Mouse (Mus musculus): ENCODE data around the gene Otoa. TPM values are rescaled to one million over a fixed set of nuclear protein-coding genes. Genes with fewer than 3 reads are reported as not detected.
A peak's percentile ranks its signal among the peaks of the same experiment; 100 is the strongest.

The Otoa gene
- polyA plus RNA-seq, 1 experiment from 2014 or later = 0.08 TPM

DNA sequence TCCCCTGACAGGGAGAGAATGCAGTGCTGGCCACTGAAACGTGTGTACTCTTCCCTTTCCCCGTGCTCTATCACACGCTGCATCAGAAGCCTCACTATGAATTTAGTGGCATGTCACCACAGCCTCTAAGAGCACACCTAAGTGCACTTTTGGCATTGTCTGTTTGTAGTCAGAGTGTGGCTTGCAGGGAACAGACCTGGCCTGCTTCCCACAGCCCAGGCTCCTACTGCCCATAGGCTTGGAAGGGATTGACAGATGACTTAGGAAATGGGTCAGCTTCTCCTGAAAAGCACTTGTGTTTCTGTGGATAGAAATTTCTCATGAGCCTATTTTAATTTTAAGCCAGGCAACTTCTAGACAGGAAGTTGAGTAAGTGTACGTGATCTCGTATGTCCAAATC, 6.0 kb upstream of the Otoa start:
- H3K27me3 ChIP-seq (ENCODE audit: insufficient read depth, low read length) = no peaks in the 10 kb centered on the region
- no peak overlapping the region for H3K4me3 ChIP-seq (replicated peaks; ENCODE audit: low read depth, low read length)
- 86% methylated on average over 5 of the region's 5 CpGs for WGBS
- no peak overlapping the region for H3K9ac ChIP-seq (ENCODE audit: low read depth, low read length)
- peaks cover 15% of the 10 kb centered on the region; the same call in 1 of the 2 replicates for H3K36me3 ChIP-seq (ENCODE audit: insufficient read depth, low read length)
- TF ChIP-seq CTCF (IDR thresholded peaks at IDR 0.05; ENCODE audit: low read depth) = no peak
- no peak for DNase-seq (ENCODE audit: low spot score)
- no peaks in the 10 kb centered on the region for H3K4me1 ChIP-seq (replicated peaks; ENCODE audit: insufficient read depth, low read length)
- H3K9me3 ChIP-seq (replicated peaks; ENCODE audit: low read length) = no peaks in the 10 kb centered on the region
- no peak overlapping the region for H3K27ac ChIP-seq
- ATAC-seq (replicated peaks; ENCODE audit: low FRiP score, low read depth) = no peak
- H3K4me2 ChIP-seq (ENCODE audit: low read length) = no peak overlapping the region

DNA sequence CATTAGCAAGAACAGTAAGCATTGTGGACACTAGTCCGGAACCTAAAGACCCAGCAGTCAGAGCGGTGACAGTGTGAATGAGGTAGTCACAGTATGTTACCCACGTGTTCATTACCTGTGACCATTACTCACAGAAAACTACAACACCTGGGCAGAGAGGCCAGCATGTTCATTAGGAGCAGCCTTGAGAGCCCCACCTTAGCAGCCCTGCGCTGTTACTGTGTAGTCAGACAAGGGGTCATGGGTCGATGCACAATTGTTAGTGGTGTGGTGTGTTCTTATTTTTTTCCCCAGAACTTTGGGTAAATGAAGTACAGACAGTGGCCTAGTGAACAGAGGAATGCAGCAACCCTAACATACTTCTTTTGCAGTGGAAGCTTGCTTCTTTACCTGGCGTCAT, 4.1 kb upstream of the Otoa start:
- Histone ChIP-seq H3K27ac (no peak overlapping the region), H3K36me3 (ENCODE audit: insufficient read depth, low read length) (peaks cover 8% of the 10 kb centered on the region; the same call in 1 of the 2 replicates), H3K4me2 (ENCODE audit: low read length) (no peak overlapping the region), H3K9ac (ENCODE audit: low read depth, low read length) (no peak overlapping the region), H3K4me1 (replicated peaks; ENCODE audit: insufficient read depth, low read length) (no peaks in the 10 kb centered on the region), H3K27me3 (ENCODE audit: insufficient read depth, low read length) (no peaks in the 10 kb centered on the region), H3K9me3 (replicated peaks; ENCODE audit: low read length) (no peaks in the 10 kb centered on the region), H3K4me3 (replicated peaks; ENCODE audit: low read depth, low read length) (no peak overlapping the region)
- ATAC-seq (replicated peaks; ENCODE audit: low FRiP score, low read depth) = peak; percentile 53; the same call in 1 of the 2 replicates
- WGBS = 85% methylated on average over 6 of the region's 6 CpGs
- DNase-seq (ENCODE audit: low spot score) = no peak
- no peak for TF ChIP-seq CTCF (IDR thresholded peaks at IDR 0.05; ENCODE audit: low read depth)

- Histone ChIP-seq H3K4me2 (ENCODE audit: low read length) (no peak overlapping the region), H3K4me1 (replicated peaks; ENCODE audit: insufficient read depth, low read length) (no peaks in the 10 kb centered on the region), H3K27me3 (ENCODE audit: insufficient read depth, low read length) (no peaks in the 10 kb centered on the region), H3K27ac (no peak overlapping the region), H3K36me3 (ENCODE audit: insufficient read depth, low read length) (peaks cover 8% of the 10 kb centered on the region; the same call in 1 of the 2 replicates), H3K9me3 (replicated peaks; ENCODE audit: low read length) (no peaks in the 10 kb centered on the region), H3K9ac (ENCODE audit: low read depth, low read length) (no peak overlapping the region), H3K4me3 (replicated peaks; ENCODE audit: low read depth, low read length) (no peak overlapping the region)
- ATAC-seq (replicated peaks; ENCODE audit: low FRiP score, low read depth) = peak; percentile 63
- peak; percentile 86 for TF ChIP-seq CTCF (IDR thresholded peaks at IDR 0.05; ENCODE audit: low read depth)
- peak; percentile 89 for DNase-seq (ENCODE audit: low spot score)
- WGBS = 24% methylated on average over 5 of the region's 5 CpGs
Measured at GRCm38 (mm10) chr7:121077829-121078228, 3.6 kb upstream of the Otoa start.

- Histone ChIP-seq H3K9ac (ENCODE audit: low read depth, low read length) (no peak overlapping the region), H3K4me3 (replicated peaks; ENCODE audit: low read depth, low read length) (no peak overlapping the region), H3K27me3 (ENCODE audit: insufficient read depth, low read length) (no peaks in the 10 kb centered on the region), H3K4me2 (ENCODE audit: low read length) (no peak overlapping the region), H3K27ac (no peak overlapping the region), H3K36me3 (ENCODE audit: insufficient read depth, low read length) (peaks cover 6% of the 10 kb centered on the region; the same call in 1 of the 2 replicates), H3K9me3 (replicated peaks; ENCODE audit: low read length) (no peaks in the 10 kb centered on the region), H3K4me1 (replicated peaks; ENCODE audit: insufficient read depth, low read length) (no peaks in the 10 kb centered on the region)
- TF ChIP-seq CTCF (IDR thresholded peaks at IDR 0.05; ENCODE audit: low read depth) = no peak
- 81% methylated on average over 2 of the region's 2 CpGs for WGBS
- DNase-seq (ENCODE audit: low spot score) (no peak), ATAC-seq (replicated peaks; ENCODE audit: low FRiP score, low read depth) (no peak)
Measured at GRCm38 (mm10) chr7:121081816-121082215, 366 bp downstream of the Otoa start.

GRCm38 (mm10) chr7:121082949-121083513, 1.6 kb downstream of the Otoa start:
- H3K4me2 ChIP-seq (ENCODE audit: low read length) = no peak overlapping the region
- H3K27me3 ChIP-seq (ENCODE audit: insufficient read depth, low read length) = no peaks in the 10 kb centered on the region
- no peak for TF ChIP-seq CTCF (IDR thresholded peaks at IDR 0.05; ENCODE audit: low read depth)
- ATAC-seq (replicated peaks; ENCODE audit: low FRiP score, low read depth) (no peak), DNase-seq (ENCODE audit: low spot score) (no peak)
- 76% methylated on average over 9 of the region's 9 CpGs for WGBS
- no peak overlapping the region for H3K27ac ChIP-seq
- H3K9me3 ChIP-seq (replicated peaks; ENCODE audit: low read length) = no peaks in the 10 kb centered on the region
- H3K9ac ChIP-seq (ENCODE audit: low read depth, low read length) = no peak overlapping the region
- no peak overlapping the region for H3K4me3 ChIP-seq (replicated peaks; ENCODE audit: low read depth, low read length)
- H3K4me1 ChIP-seq (replicated peaks; ENCODE audit: insufficient read depth, low read length) = no peaks in the 10 kb centered on the region
- H3K36me3 ChIP-seq (ENCODE audit: insufficient read depth, low read length) = no peaks in the 10 kb centered on the region

- Histone ChIP-seq H3K4me3 (replicated peaks; ENCODE audit: low read depth, low read length) (no peak overlapping the region), H3K4me2 (ENCODE audit: low read length) (no peak overlapping the region), H3K27ac (no peak overlapping the region), H3K9me3 (replicated peaks; ENCODE audit: low read length) (no peaks in the 10 kb centered on the region), H3K4me1 (replicated peaks; ENCODE audit: insufficient read depth, low read length) (no peaks in the 10 kb centered on the region), H3K9ac (ENCODE audit: low read depth, low read length) (no peak overlapping the region), H3K36me3 (ENCODE audit: insufficient read depth, low read length) (no peaks in the 10 kb centered on the region), H3K27me3 (ENCODE audit: insufficient read depth, low read length) (no peaks in the 10 kb centered on the region)
- TF ChIP-seq CTCF (IDR thresholded peaks at IDR 0.05; ENCODE audit: low read depth) = no peak
- no peak for DNase-seq (ENCODE audit: low spot score)
- 57% methylated on average over 8 of the region's 8 CpGs for WGBS
- ATAC-seq (replicated peaks; ENCODE audit: low FRiP score, low read depth) = no peak
Measured at GRCm38 (mm10) chr7:121084840-121085453, 3.5 kb downstream of the Otoa start.
